Mouse (Mus musculus): ENCODE results near the gene Ramac. TPM values are rescaled to one million over a fixed set of nuclear protein-coding genes. Genes with fewer than 3 reads are reported as not detected.

Gene Ramac
- polyA plus RNA-seq (2015; fragmentation: Nextera tagmentation; extraction: Ambion mirVana) = 145 and 148 TPM in 2 replicates

DNA sequence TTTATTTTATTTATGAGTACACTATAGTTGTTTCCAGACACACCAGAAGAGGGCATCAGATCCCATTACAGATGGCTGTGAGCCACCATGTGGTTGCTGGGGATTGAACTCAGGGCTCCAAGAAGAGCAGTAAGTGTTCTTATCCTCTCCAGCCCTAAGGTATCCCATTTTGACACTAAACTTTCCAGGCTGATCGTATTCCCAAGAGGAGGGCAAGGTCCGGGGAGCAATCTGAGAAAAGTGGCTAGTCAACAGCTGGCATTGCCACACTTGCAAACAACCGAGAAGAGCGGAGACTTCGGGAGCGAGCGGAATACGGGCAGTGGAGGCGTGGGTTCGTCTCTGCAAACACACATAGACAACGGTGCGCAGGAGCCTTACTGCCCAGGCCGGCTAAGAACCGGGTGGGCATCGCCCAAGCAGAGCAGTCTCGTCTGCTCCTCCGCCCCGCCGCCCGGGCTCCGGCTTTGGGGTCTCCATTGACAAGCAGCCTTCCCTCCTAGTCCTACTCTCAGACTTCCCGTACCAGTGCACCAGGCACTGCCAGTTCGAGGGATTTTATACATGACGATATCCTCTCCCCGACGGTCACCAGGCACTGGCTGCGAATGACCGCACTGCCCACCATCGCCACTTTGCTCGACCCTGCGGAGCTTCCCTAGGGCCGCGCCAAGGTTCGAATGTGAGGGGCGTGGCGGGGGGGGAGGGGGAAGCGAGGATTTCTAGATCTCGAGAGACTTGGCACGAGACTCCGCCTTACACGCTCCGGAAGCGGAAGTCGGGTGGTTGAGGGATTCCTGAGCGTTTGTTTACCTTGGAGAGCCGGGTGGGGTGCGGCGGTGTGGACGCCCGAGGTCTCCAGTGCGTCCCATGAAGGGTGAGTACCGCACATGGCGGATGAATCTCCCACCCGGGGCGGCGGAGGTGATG lies at the start of gene Ramac:
Gene Ramac, plus strand, starts transcription at position 746 of the 930 bp plus-strand sequence.
- Histone ChIP-seq H3K4me2 (peak within 1 kb of the TSS; percentile 87), H3K27ac (peak within 1 kb of the TSS; percentile 86), H3K9ac (peak within 1 kb of the TSS; percentile 85), H3K36me3 (replicated peaks) (no peaks in the 10 kb centered on the region), H3K4me1 (peaks cover 25% of the 10 kb centered on the region), H3K4me3 (peak within 1 kb of the TSS; percentile 92), H3K27me3 (replicated peaks) (no peaks in the 10 kb centered on the region), H3K9me3 (no peaks in the 10 kb centered on the region)
- under 1% methylated on average over 53 of the region's 56 CpGs for WGBS
- ATAC-seq (replicated peaks) = peak; percentile 97

DNA sequence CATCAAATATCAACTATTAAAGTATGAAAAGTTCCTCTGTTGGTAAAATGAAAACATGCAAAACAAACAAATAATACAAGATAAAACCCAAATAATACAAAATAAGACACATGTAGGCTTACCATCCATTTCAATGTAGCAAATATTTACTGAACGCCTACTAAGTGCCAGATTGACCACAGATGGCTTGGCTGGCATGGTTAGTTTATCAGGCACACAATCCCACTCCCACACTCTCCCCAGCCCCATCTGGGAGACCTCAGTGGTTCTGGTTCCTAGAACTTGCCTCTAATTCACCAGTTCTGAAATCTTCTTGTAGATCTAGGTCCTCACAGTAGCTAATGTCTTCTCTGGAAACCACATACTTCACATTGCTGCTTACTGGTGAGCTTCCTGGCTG lies 44.1 kb upstream of the Ramac start:
- 82% methylated on average over 1 of the region's 1 CpGs for WGBS
- Histone ChIP-seq H3K9me3 (no peaks in the 10 kb centered on the region), H3K9ac (no peak overlapping the region), H3K4me3 (no peak overlapping the region), H3K4me1 (no peaks in the 10 kb centered on the region), H3K27me3 (replicated peaks) (no peaks in the 10 kb centered on the region), H3K36me3 (replicated peaks) (no peaks in the 10 kb centered on the region), H3K27ac (no peak overlapping the region), H3K4me2 (no peak overlapping the region)
- no peak for ATAC-seq (replicated peaks)

DNA sequence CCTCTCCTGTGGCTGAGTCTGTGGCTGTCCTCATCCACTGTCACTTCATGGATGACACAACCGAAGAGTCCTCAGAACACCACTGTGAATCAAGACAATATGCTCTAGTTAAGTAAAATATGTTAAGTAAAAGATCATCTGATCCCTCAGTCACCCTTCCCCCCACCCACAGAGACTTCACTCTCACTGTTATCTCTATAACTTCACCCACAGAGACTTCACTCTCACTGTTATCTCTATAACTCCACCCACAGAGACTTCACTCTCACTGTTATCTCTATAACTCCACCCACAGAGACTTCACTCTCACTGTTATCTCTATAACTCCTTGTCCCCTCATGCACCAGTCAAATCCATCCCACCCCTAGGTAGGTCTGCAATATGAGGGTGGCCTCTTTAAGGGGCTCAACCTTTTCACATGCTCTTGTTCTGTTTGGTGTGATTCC lies 43.5 kb upstream of the Ramac start:
- H3K4me3 ChIP-seq = no peak overlapping the region
- H3K9ac ChIP-seq = no peak overlapping the region
- H3K9me3 ChIP-seq = no peaks in the 10 kb centered on the region
- no peak for ATAC-seq (replicated peaks)
- H3K27ac ChIP-seq = no peak overlapping the region
- H3K4me1 ChIP-seq = no peaks in the 10 kb centered on the region
- H3K27me3 ChIP-seq (replicated peaks) = no peaks in the 10 kb centered on the region
- WGBS = 71% methylated on average over 1 of the region's 1 CpGs
- H3K36me3 ChIP-seq (replicated peaks) = no peaks in the 10 kb centered on the region
- no peak overlapping the region for H3K4me2 ChIP-seq

DNA sequence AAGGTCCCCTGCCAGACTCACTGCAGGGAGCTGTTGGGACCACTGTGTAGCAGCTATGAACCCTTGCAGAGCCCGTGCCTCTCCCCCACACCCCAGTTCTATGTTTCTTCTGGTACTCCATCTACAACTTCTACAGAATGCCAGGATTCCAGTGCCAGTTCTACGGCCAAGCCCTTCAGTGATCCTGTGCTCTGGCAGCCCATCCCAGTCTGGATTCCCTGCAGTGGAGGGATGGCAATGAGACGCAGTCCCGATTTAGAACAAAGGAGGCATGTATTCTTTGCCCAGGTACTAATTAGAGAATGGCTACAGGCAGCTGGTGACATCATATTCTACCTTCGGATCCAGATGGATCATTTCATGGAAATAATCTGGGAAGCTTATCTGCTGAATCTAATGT lies 41.5 kb upstream of the Ramac start:
- no peaks in the 10 kb centered on the region for H3K9me3 ChIP-seq
- H3K4me1 ChIP-seq = no peaks in the 10 kb centered on the region
- no peak overlapping the region for H3K4me2 ChIP-seq
- no peak overlapping the region for H3K27ac ChIP-seq
- H3K4me3 ChIP-seq = no peak overlapping the region
- H3K27me3 ChIP-seq (replicated peaks) = no peaks in the 10 kb centered on the region
- 62% methylated on average over 5 of the region's 5 CpGs for WGBS
- no peak overlapping the region for H3K9ac ChIP-seq
- no peaks in the 10 kb centered on the region for H3K36me3 ChIP-seq (replicated peaks)
- ATAC-seq (replicated peaks) = no peak

DNA sequence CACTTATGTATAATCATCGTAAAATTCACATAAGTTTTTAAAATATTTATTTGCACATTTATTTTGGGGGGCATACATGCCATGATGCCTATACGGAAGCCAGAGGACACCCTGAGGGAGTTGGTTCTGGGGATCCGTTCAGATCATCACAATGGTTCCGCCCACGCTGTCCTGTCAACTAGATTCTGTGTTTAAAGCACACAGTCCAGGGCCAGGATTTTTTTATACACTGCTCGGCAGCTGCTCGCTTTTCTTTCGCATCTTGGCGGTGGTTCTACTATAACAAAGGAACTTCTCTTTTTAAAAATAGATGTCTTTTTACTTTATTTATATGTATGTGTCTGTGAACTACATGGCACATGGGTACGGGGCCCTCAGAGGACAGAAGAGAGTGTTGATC lies 38.9 kb upstream of the Ramac start:
- Histone ChIP-seq H3K36me3 (replicated peaks) (no peaks in the 10 kb centered on the region), H3K4me1 (no peaks in the 10 kb centered on the region), H3K27me3 (replicated peaks) (no peaks in the 10 kb centered on the region), H3K9ac (no peak overlapping the region), H3K27ac (no peak overlapping the region), H3K4me2 (no peak overlapping the region), H3K9me3 (no peaks in the 10 kb centered on the region), H3K4me3 (no peak overlapping the region)
- no peak for ATAC-seq (replicated peaks)
- WGBS = 93% methylated on average over 10 of the region's 10 CpGs

DNA sequence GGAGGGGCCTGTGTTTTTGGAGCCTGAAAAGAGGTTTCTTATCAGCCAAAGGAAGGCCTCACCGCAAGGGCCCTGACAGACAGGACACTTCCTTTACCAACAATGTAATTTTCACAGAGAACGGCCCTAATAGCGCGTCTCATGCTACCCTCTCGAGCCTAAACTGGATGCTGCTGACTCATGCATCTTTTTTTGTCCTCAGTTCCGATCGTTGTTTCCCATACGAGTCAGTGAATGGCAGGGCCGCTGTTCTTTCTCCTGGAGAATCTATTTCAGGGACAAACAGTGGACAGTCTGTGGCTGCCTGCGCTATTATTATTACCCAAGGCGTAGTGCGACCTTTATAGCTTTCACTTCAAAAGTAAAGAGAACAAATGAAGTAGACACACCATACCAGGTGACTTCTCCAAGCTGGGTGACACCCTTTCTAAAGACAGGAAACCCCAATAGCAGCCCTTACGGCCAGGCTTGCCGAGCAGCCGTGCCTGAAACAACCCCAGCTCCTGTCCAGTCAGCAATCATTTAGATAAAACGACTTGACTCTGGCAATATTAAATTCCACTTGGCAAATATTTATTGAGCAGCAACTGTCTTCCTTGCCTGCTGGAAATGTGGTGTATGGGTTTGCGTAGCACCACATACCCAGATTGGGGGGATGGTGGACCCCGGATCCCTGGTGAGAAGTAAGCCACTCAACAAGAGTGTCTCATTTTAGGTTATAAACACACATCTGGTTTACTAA lies 36.6 kb upstream of the Ramac start:
- Histone ChIP-seq H3K9me3 (no peaks in the 10 kb centered on the region), H3K4me3 (no peak overlapping the region), H3K9ac (no peak overlapping the region), H3K4me2 (no peak overlapping the region), H3K36me3 (replicated peaks) (no peaks in the 10 kb centered on the region), H3K4me1 (no peaks in the 10 kb centered on the region), H3K27ac (no peak overlapping the region), H3K27me3 (replicated peaks) (no peaks in the 10 kb centered on the region)
- 78% methylated on average over 18 of the region's 18 CpGs for WGBS
- ATAC-seq (replicated peaks) = no peak

DNA sequence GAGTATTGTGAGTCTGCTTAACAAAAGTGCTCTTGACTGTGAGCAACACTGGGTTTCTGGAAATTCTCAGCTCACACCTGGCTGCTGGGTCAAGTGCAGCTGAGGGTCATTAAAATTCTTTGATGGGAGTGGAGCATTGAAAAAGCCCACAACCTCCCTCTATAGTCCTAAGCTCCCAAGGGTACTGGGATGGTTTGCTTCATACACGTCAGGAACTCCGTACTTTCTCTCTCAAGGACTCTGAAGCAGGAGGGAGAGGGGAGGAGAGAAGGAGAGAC lies 36.1 kb upstream of the Ramac start:
- no peaks in the 10 kb centered on the region for H3K36me3 ChIP-seq (replicated peaks)
- H3K27ac ChIP-seq = no peak overlapping the region
- no peak overlapping the region for H3K4me3 ChIP-seq
- no peaks in the 10 kb centered on the region for H3K4me1 ChIP-seq
- H3K9ac ChIP-seq = no peak overlapping the region
- H3K27me3 ChIP-seq (replicated peaks) = no peaks in the 10 kb centered on the region
- H3K9me3 ChIP-seq = no peaks in the 10 kb centered on the region
- no peak for ATAC-seq (replicated peaks)
- WGBS = 62% methylated on average over 2 of the region's 2 CpGs
- no peak overlapping the region for H3K4me2 ChIP-seq

DNA sequence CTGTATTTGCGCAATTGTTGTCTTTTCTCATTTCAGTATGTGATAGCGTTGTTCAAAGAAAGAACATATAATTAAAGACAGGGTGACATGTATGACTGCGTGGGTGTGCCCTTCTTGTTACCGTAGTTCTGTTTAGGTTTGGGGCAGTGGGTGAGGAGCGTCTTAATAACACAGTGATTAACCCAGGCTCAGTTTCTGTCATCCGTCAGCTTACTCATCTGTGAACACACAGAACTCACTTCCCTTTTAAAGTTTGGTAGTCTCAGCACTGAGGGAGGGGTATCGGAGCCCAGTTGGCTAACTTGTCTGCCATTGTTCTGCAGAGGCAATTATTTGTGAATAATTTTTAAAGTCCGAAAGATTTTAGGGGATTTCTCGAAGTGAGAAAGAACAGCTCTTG lies 35.0 kb upstream of the Ramac start:
- WGBS = 84% methylated on average over 9 of the region's 9 CpGs
- H3K27ac ChIP-seq = no peak overlapping the region
- no peaks in the 10 kb centered on the region for H3K9me3 ChIP-seq
- H3K36me3 ChIP-seq (replicated peaks) = no peaks in the 10 kb centered on the region
- H3K27me3 ChIP-seq (replicated peaks) = no peaks in the 10 kb centered on the region
- no peaks in the 10 kb centered on the region for H3K4me1 ChIP-seq
- no peak overlapping the region for H3K9ac ChIP-seq
- H3K4me2 ChIP-seq = no peak overlapping the region
- ATAC-seq (replicated peaks) = no peak
- no peak overlapping the region for H3K4me3 ChIP-seq

DNA sequence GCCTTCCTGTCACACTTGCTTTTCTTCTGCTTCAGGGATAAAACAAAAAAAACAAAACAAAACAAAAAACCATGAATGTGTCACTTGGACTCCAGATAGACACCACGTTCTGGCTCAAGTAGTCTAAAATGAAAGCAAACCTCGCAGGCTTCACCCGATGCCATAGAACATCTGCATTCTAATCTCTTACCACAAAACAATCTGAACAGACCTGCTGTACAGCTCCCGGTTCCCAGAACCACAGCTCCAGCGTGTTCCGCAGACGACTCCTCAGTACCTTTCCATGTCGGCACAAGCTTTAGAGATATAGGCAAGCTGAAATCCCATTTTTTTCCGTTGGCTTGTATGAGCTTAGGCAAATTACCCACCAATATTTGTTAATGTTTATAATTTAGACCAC lies 32.9 kb upstream of the Ramac start:
- Histone ChIP-seq H3K9ac (no peak overlapping the region), H3K9me3 (no peaks in the 10 kb centered on the region), H3K27me3 (replicated peaks) (no peaks in the 10 kb centered on the region), H3K4me3 (no peak overlapping the region), H3K27ac (no peak overlapping the region), H3K4me1 (no peaks in the 10 kb centered on the region), H3K36me3 (replicated peaks) (no peaks in the 10 kb centered on the region), H3K4me2 (no peak overlapping the region)
- WGBS = 91% methylated on average over 9 of the region's 9 CpGs
- no peak for ATAC-seq (replicated peaks)

DNA sequence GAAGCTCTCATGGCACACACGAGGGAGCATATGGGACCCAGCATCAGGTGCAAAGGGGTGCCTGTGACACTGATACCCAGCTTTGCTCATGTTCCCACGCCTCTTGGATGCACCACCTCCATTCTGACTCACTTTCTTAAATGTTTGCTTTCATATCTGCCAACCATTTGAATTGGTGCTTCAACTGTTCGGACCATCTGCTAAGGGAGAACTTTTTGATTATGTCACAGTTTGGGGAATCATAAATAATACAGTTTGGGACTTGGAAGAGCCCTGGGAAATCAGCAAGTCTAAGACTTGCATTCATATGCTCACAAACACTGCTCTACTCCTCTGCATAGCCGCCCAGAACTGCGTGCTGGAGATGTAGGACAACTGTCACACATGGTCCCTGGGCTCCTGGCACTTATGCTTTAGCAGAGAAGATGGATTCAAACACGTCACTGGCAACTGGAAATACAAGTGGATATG lies 31.5 kb upstream of the Ramac start:
- ATAC-seq (replicated peaks) = no peak

DNA sequence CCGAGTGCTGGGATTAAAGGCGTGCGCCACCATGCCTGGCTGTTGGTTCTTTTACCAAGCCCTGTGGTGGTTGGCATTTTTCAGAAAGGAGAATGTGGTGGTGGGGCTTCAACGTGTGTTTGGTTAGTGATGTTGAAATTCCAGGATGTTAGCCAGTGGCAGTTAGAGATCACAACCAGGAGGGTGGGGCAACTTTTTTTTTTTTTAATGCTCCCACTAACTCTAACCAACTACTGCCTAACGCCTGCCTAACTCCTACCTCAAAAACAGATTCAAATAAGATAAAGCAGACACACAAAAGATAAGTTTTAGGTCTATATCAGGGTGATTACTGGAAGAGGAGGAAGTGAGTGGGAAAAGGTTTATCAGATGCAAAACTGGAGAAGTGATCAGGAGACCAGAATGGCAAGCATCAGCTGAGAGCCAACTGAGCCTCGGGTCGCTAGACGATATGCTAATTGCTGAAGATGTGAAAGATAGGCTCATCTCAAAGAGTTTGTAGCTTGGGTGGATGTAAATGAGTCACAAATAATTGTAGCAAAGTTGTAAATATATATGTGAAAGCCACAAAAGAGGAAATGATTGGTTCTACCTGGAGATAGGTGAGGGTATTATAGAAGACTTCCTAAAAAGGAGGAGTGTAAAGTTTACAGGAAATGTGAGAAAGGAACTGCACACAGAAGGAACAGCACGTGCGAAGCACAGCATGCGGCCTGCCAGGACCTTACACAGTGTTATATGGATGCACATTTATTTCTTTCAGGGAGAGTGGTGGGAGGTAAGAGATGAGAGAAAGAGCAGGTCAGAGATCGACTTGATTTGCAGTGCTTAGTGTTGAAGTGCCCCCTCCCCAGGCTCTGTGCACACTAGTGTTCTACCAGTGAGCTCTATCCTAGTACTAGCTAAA lies 30.3 kb upstream of the Ramac start:
- H3K27ac ChIP-seq = no peak overlapping the region
- no peak overlapping the region for H3K4me2 ChIP-seq
- H3K4me3 ChIP-seq = no peak overlapping the region
- WGBS = 86% methylated on average over 12 of the region's 12 CpGs
- ATAC-seq (replicated peaks) = no peak
- no peak overlapping the region for H3K9ac ChIP-seq
- H3K27me3 ChIP-seq (replicated peaks) = no peaks in the 10 kb centered on the region
- no peaks in the 10 kb centered on the region for H3K36me3 ChIP-seq (replicated peaks)
- H3K4me1 ChIP-seq = no peaks in the 10 kb centered on the region
- H3K9me3 ChIP-seq = no peaks in the 10 kb centered on the region

More for the DNA sequence above, 31.5 kb upstream of the Ramac start:
- Histone ChIP-seq H3K4me3 (no peak overlapping the region), H3K36me3 (replicated peaks) (no peaks in the 10 kb centered on the region), H3K27me3 (replicated peaks) (no peaks in the 10 kb centered on the region), H3K4me2 (no peak overlapping the region), H3K4me1 (no peaks in the 10 kb centered on the region), H3K9me3 (no peaks in the 10 kb centered on the region), H3K27ac (no peak overlapping the region), H3K9ac (no peak overlapping the region)
- 83% methylated on average over 6 of the region's 6 CpGs for WGBS

Data from midbrain, embryonic 15.5 days (tissue).